Mouse (Mus musculus) urinary bladder, postnatal 36 days (tissue): ENCODE data around the gene Afap1l2.

Source experiments
- DNase-seq, 2 experiments: peaks; one replicate each; pipeline ENCODE4 v3.0.0; 2022; ENCODE audit warnings: low spot score in 2 of 2, mixed read lengths in 1 of 2

Gene Afap1l2

GRCm38 (mm10) chr19:56887879-56888278 lies 120.1 kb downstream of the Afap1l2 start:
- no peak for DNase-seq

GRCm38 (mm10) chr19:56877364-56877763 lies 130.7 kb downstream of the Afap1l2 start:
- DNase-seq = no peak

- DNase-seq = no peak
Measured at GRCm38 (mm10) chr19:56874601-56875315, 133.3 kb downstream of the Afap1l2 start.

- DNase-seq = no peak
Measured at GRCm38 (mm10) chr19:56873816-56874600, 134.0 kb downstream of the Afap1l2 start, which contains the start of gene Vwa2. Gene Vwa2 (plus strand): TSS chr19:56874249.

GRCm38 (mm10) chr19:56867701-56868100 lies 140.3 kb downstream of the Afap1l2 start:
- no peak for DNase-seq
